Mouse (Mus musculus) spleen, adult 2 months (tissue): Measurements from ENCODE around the gene Itga9.

Experiments
- CTCF ChIP-seq: fragments of 200-500 bp; IDR thresholded peaks from 2 replicates; pipeline ENCODE4 v1.5.1; 2011; ENCODE audit warnings: mild to moderate bottlenecking, inconsistent platforms; ENCODE audit not compliant: insufficient read depth, insufficient read length, insufficient replicate concordance; ENCODE audit errors: extremely low read depth
- POLR2A ChIP-seq: fragments of 200-500 bp; IDR thresholded peaks from 2 replicates; pipeline ENCODE4 v1.6.1; 2011; ENCODE audit warnings: low read depth, low read length, inconsistent platforms

- TF ChIP-seq CTCF (no peak), POLR2A (no peak)
These were observed 194.9 kb downstream of the Itga9 start for GRCm38 (mm10) chr9:118801176-118801909.
